Mouse (Mus musculus) neutrophil, adult 59 days (primary cell): ENCODE data around the gene Scgb1b30. TPM values are rescaled to one million over a fixed set of nuclear protein-coding genes. Genes with fewer than 3 reads are reported as not detected.

Experiments
- total RNA-seq, 2 experiments: library from RNA; stranded (reverse); gene quantifications; 1 replicate in 1 of 2; 2 replicates in 1 of 2; pipeline ENCODE4 v1.2.4; 2023

Gene Scgb1b30
- total RNA-seq, result not detected

GRCm38 (mm10) chr7:34094911-34095481 lies at the start of gene Scgb1b30:
Scgb1b30 (plus strand) TSS chr7:34095431.

DNA sequence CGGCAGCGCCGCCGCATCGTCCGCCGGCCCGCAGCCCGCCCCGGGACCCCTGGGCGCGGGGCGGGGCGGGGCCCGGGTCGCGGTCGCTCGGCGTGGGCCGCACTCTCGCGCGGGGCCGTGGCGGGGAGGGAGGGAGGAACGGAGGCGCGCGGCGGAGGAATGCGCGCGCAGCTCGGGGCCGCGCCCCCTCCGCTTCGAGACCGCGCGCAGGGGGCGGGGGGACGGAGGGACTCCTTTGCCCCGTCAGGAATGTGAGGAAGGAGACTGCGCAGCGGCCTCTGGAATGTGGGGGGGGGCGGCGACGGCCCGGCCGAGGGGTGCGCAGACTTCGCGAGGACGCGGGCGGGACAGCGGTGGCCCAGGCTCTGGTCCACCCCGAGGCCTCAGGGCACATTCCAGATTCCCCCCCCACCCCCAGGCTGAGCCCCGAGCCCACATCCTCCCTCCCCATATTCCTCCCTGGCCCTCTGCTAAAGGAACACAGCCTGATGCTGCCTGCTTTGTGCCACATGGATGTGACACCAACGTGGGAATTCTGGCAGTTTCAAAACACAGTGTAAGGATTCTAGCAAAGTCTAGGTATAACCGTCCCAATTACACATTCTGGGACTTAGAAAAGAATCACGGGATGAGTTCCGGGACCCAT lies 38.0 kb downstream of the Scgb1b30 start, which contains the start of gene Wtip:
Wtip (minus strand) TSS at position 152 of the 646 bp plus-strand sequence.

Other genes with a start within 250 kb of the Scgb1b30 start
- gene Scgb2b26, start 150.4 kb upstream of the Scgb1b30 start, total RNA-seq, result not detected
- not detected for gene Scgb2b27, start 81.5 kb upstream of the Scgb1b30 start, total RNA-seq
- gene Scgb1b27, start 73.9 kb upstream of the Scgb1b30 start, total RNA-seq, result not detected
- under 1 TPM in 1 of 2 experiments, not detected in 1; 0.31 TPM for gene Wtip, start 37.8 kb downstream of the Scgb1b30 start, total RNA-seq
- 10 to 100 TPM; 61.7 to 63.7 TPM for gene Uba2, start 74.2 kb downstream of the Scgb1b30 start, total RNA-seq
- 10 to 100 TPM; 16.7 to 20.2 TPM for gene Pdcd2l, start 101.2 kb downstream of the Scgb1b30 start, total RNA-seq
- gene Gpi1, start 134.9 kb downstream of the Scgb1b30 start, total RNA-seq, result 100 to 1,000 TPM; 774 to 885 TPM
- not detected for gene Gm6096, start 155.6 kb downstream of the Scgb1b30 start, total RNA-seq
- 10 to 100 TPM; 15.3 to 15.6 TPM for gene 4931406P16Rik, start 218.1 kb downstream of the Scgb1b30 start, total RNA-seq